Mouse (Mus musculus): ENCODE measurements around the gene Tmem45a.

DNA sequence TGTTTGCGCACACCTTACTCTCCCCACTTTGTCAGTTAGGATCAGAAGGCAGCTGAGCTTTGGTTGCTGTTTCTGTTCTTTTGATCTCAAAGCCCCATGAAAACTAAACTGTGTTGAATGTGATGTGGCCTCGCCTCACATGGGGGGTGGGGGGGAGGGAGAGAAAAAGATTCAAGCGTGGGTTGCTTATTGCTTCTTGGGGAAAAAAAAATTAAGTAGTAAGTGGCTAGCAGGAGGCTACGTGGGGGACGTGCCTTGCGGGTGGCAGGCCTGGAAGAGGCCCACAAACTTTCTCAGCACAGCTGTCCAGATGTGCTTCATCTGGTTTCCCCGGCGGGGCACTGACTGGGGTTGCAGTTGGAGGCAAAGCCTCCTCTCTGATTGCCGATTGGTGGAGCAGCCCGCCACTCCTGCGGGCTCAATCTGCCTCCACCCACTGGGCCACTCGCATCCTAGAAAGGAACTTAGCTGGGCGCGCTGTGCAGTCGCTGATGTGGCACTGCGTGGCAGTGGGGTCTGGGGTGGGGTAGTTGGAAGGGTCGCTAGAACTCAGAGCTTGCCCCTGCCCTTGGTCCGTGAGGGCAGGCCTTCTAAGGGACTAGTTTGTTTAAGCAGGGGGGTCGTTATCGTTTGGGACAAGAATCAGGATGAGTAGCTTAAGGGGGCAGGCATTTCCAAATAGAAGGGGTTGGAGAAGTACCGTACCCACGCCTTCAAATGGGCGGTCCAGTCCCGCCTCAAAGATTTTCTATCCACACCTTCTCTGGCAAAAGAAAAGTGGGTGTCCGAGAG is at the start of gene Tmem45a:
- TF ChIP-seq CTCF (conservative IDR thresholded peaks at IDR 0.05; ENCODE audit: insufficient read depth, insufficient read length, low read depth, low read length), result no peak
- TF ChIP-seq POLR2A (IDR thresholded peaks at IDR 0.05; ENCODE audit: low read depth, low read length), result no peak
